23 mouse cellular contexts compared by ENCODE assay signal in the genomic region with DNA sequence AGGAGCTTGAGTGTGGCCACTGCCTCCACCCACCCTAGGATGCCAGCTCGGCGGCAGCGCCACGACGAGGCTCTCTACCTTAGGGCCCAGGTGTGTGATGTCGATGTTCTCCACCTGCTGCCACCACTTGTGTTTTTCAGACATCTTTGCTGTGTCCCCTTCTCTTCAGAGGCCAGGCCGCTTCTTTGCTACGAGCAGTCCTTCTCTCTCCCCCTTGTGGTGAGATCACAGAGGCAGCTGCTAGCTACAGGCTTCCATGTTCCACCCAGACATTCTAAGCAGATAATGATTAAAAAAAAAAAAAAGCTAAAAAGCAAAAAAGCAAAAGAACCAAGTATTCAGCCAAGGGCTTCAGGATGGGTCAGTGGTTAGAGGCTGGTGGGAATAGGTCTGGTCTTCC. TPM values are rescaled to one million over a fixed set of nuclear protein-coding genes. Genes with fewer than 3 reads are reported as not detected.
DNase-seq lines count a peak whose midpoint lies in the region; ATAC-seq and TF ChIP-seq lines count a peak whose summit lies in the region.
"Had no signal": no experiment of that assay in that cellular context is flagged by ENCODE, and none has a peak within 500 bp of the region (broad histone marks: within the 10 kb centered on the region; RNA-seq: fewer than 3 reads in every experiment).

A gene (minus strand): TSS at position 190 of the 400 bp plus-strand sequence.

- in situ Hi-C loops in CH12.LX (cut with MboI; ENCODE audit: low pct_ligation_motif_present, low pct_unique_long_range_greater_than_20kb, low sequenced_read_pairs) = loop anchor here (5.0 kb wide), 1 partner anchor 40 kb away; a partner anchor contains a TSS

- no peaks in the 10 kb centered on the region for H3K27me3 ChIP-seq in forebrain, postnatal 0 days (ENCODE audit: insufficient read depth, low read length)
- H3K27me3 ChIP-seq in forebrain, embryonic 15.5 days = no peaks in the 10 kb centered on the region
- H3K27me3 ChIP-seq in liver, postnatal 0 days (ENCODE audit: insufficient read depth, low read length) = no peaks in the 10 kb centered on the region
- H3K27me3 ChIP-seq in CH12.LX (replicated peaks) = peaks cover 29% of the 10 kb centered on the region
- H3K27me3 ChIP-seq: embryonic facial prominence, embryonic 12.5 days; limb, embryonic 15.5 days; lung, embryonic 15.5 days; neural tube, embryonic 15.5 days had no signal

- TF ChIP-seq POLR2A in CH12.LX (IDR thresholded peaks at IDR 0.05; ENCODE audit: low read depth, low read length) = no peak

- no peak for TF ChIP-seq EP300 in liver, postnatal 0 days (IDR thresholded peaks at IDR 0.05; ENCODE audit: low read depth)
- no peak for TF ChIP-seq EP300 in CH12.LX (IDR thresholded peaks at IDR 0.05; ENCODE audit: low read length)

- no peak within 1 kb of the TSS for H3K9ac ChIP-seq in forebrain, postnatal 0 days
- no peak within 1 kb of the TSS for H3K9ac ChIP-seq in forebrain, embryonic 15.5 days (replicated peaks)
- H3K9ac ChIP-seq in liver, postnatal 0 days (replicated peaks) = no peak within 1 kb of the TSS
- no peak within 1 kb of the TSS for H3K9ac ChIP-seq in CH12.LX (ENCODE audit: insufficient read depth, low read depth)
- H3K9ac ChIP-seq: embryonic facial prominence, embryonic 12.5 days; heart, embryonic 15.5 days; hindbrain, embryonic 12.5 days; limb, embryonic 15.5 days; lung, embryonic 15.5 days; neural tube, embryonic 15.5 days had no signal

- WGBS in forebrain, postnatal 0 days = 71% methylated on average over 8 of the region's 8 CpGs
- 79% methylated on average over 8 of the region's 8 CpGs for WGBS in forebrain, embryonic 15.5 days
- WGBS in liver, postnatal 0 days (ENCODE audit: insufficient replicate concordance) = 76% methylated on average over 8 of the region's 8 CpGs

- peak; percentile 50 for TF ChIP-seq CTCF in forebrain, postnatal 0 days (IDR thresholded peaks at IDR 0.05; ENCODE audit: low read depth)
- peak; percentile 34 for TF ChIP-seq CTCF in liver, postnatal 0 days (IDR thresholded peaks at IDR 0.05; ENCODE audit: low read depth)
- peak in 1 of 2 experiments; percentile 48; a peak in 2 of 4 replicates for TF ChIP-seq CTCF in CH12.LX (conservative IDR thresholded peaks at IDR 0.05 in 1 of 2, IDR thresholded peaks at IDR 0.05 in 1 of 2; ENCODE audit: low read depth in 2 of 2, low read length in 2 of 2)

- no peaks in the 10 kb centered on the region for H3K4me1 ChIP-seq in forebrain, postnatal 0 days (ENCODE audit: insufficient read depth)
- no peaks in the 10 kb centered on the region for H3K4me1 ChIP-seq in forebrain, embryonic 15.5 days
- no peaks in the 10 kb centered on the region for H3K4me1 ChIP-seq in liver, postnatal 0 days (ENCODE audit: insufficient read depth)
- no peaks in the 10 kb centered on the region; a peak in 1 of 4 replicates for H3K4me1 ChIP-seq in CH12.LX (ENCODE audit: control insufficient read depth in 1 of 2, insufficient read depth in 2 of 2)
- H3K4me1 ChIP-seq: embryonic facial prominence, embryonic 12.5 days; heart, embryonic 15.5 days; hindbrain, embryonic 12.5 days; limb, embryonic 15.5 days; lung, embryonic 15.5 days; megakaryocyte, embryonic 14.5 days; neural tube, embryonic 15.5 days had no signal

- H3K4me2 ChIP-seq in forebrain, postnatal 0 days (ENCODE audit: low read depth) = no peak within 1 kb of the TSS
- H3K4me2 ChIP-seq in forebrain, embryonic 15.5 days (replicated peaks) = no peak within 1 kb of the TSS
- no peak within 1 kb of the TSS for H3K4me2 ChIP-seq in liver, postnatal 0 days (ENCODE audit: low read depth, low read length)
- H3K4me2 ChIP-seq in CH12.LX (ENCODE audit: insufficient read depth, low read depth, poor library complexity, severe bottlenecking) = no peak within 1 kb of the TSS
- H3K4me2 ChIP-seq: embryonic facial prominence, embryonic 12.5 days; heart, embryonic 15.5 days; hindbrain, embryonic 12.5 days; limb, embryonic 15.5 days; lung, embryonic 15.5 days; neural tube, embryonic 15.5 days had no signal

- no peaks in the 10 kb centered on the region for H3K79me2 ChIP-seq in CH12.LX (replicated peaks; ENCODE audit: control insufficient read depth, extremely low read depth, insufficient read depth, poor library complexity, severe bottlenecking)

- H3K36me3 ChIP-seq in forebrain, postnatal 0 days (ENCODE audit: insufficient read depth) = no peaks in the 10 kb centered on the region
- no peaks in the 10 kb centered on the region for H3K36me3 ChIP-seq in forebrain, embryonic 15.5 days
- no peaks in the 10 kb centered on the region for H3K36me3 ChIP-seq in liver, postnatal 0 days (replicated peaks; ENCODE audit: insufficient read depth, low read length)
- no peaks in the 10 kb centered on the region for H3K36me3 ChIP-seq in CH12.LX (replicated peaks in 1 of 2; ENCODE audit: control insufficient read depth in 1 of 2, insufficient read depth in 1 of 2, low read length in 1 of 2)
- H3K36me3 ChIP-seq: embryonic facial prominence, embryonic 12.5 days; heart, embryonic 15.5 days; hindbrain, embryonic 12.5 days; limb, embryonic 15.5 days; neural tube, embryonic 15.5 days had no signal

- no peak within 1 kb of the TSS for H3K4me3 ChIP-seq in forebrain, postnatal 0 days (ENCODE audit: low read depth, low read length)
- H3K4me3 ChIP-seq in forebrain, embryonic 15.5 days = no peak within 1 kb of the TSS
- H3K4me3 ChIP-seq in liver, postnatal 0 days (ENCODE audit: low read depth, low read length) = no peak within 1 kb of the TSS
- no peak within 1 kb of the TSS for H3K4me3 ChIP-seq in CH12.LX (replicated peaks in 1 of 3; ENCODE audit: low read depth in 2 of 3, low read length in 2 of 3, poor library complexity in 1 of 3)
- H3K4me3 ChIP-seq: embryonic facial prominence, embryonic 12.5 days; heart, embryonic 15.5 days; hindbrain, embryonic 12.5 days; limb, embryonic 15.5 days; lung, embryonic 15.5 days; megakaryocyte, embryonic 14.5 days; neural tube, embryonic 15.5 days had no signal

- TF ChIP-seq RAD21 in CH12.LX (IDR thresholded peaks at IDR 0.05; ENCODE audit: low read depth, low read length) = no peak; the same call in none of the 2 replicates

- DNase-seq in forebrain, postnatal 0 days = peak; percentile 13
- DNase-seq in liver, postnatal 0 days = no peak
- no peak for DNase-seq in liver
- no peak for DNase-seq in CH12.LX (ENCODE audit: extremely low read depth)
- DNase-seq in gastrocnemius, postnatal 25 days = no peak
- no peak for DNase-seq in urinary bladder, adult 2 months (ENCODE audit: low spot score)
- DNase-seq: cerebellum, adult 11-12 months; cerebellum, postnatal 36 days; kidney, adult 2 months; spleen, adult 18-20 months had no signal

- ATAC-seq in forebrain, postnatal 0 days = no peak
- ATAC-seq in forebrain, embryonic 15.5 days (replicated peaks) = no peak
- ATAC-seq in liver, postnatal 0 days = no peak
- ATAC-seq in megakaryocyte progenitor cell, adult 5-6 weeks (replicated peaks; ENCODE audit: poor library complexity) = 0 out of 2 replicates have a peak, but pooled peaks have one; percentile 31

- H3K9me3 ChIP-seq in forebrain, postnatal 0 days (ENCODE audit: low read length) = no peaks in the 10 kb centered on the region
- no peaks in the 10 kb centered on the region for H3K9me3 ChIP-seq in forebrain, embryonic 15.5 days
- H3K9me3 ChIP-seq in liver, postnatal 0 days (ENCODE audit: low read length) = no peaks in the 10 kb centered on the region
- peaks cover 3% of the 10 kb centered on the region for H3K9me3 ChIP-seq in CH12.LX (replicated peaks; ENCODE audit: low read length)
- H3K9me3 ChIP-seq: embryonic facial prominence, embryonic 12.5 days; heart, embryonic 15.5 days; hindbrain, embryonic 12.5 days; limb, embryonic 15.5 days; lung, embryonic 15.5 days; megakaryocyte, embryonic 14.5 days; neural tube, embryonic 15.5 days had no signal

- no peak within 1 kb of the TSS for H3K27ac ChIP-seq in forebrain, postnatal 0 days (ENCODE audit: low read depth, low read length)
- H3K27ac ChIP-seq in forebrain, embryonic 15.5 days (replicated peaks) = no peak within 1 kb of the TSS
- no peak within 1 kb of the TSS for H3K27ac ChIP-seq in liver, postnatal 0 days (ENCODE audit: low read depth)
- H3K27ac ChIP-seq in CH12.LX (ENCODE audit: insufficient read depth, low read depth) = no peak within 1 kb of the TSS
- H3K27ac ChIP-seq: embryonic facial prominence, embryonic 12.5 days; heart, embryonic 15.5 days; hindbrain, embryonic 12.5 days; limb, embryonic 15.5 days; lung, embryonic 15.5 days; neural tube, embryonic 15.5 days had no signal

- dilution Hi-C loops in CH12.LX (cut with MboI; ENCODE audit: extremely low pct_ligation_motif_present, extremely low pct_unique_long_range_greater_than_20kb, low sequenced_read_pairs) = no loop called here

TF ChIP-seq in CH12.LX, 34 proteins besides CTCF, POLR2A, EP300 and RAD21:
- TF ChIP-seq SMC3 (IDR thresholded peaks at IDR 0.05; ENCODE audit: low read depth, low read length) = peak; percentile 37
- TF ChIP-seq MAFK (IDR thresholded peaks at IDR 0.05; ENCODE audit: insufficient replicate concordance, low read length) = no peak

RNA-seq across cellular contexts. Expression of the gene that starts here (rescaled TPM):
- not detected in 2 replicates for total RNA-seq in forebrain, postnatal 0 days (2014; rRNA removed)
- polyA plus RNA-seq in forebrain, postnatal 0 days (2015; fragmentation: Nextera tagmentation; extraction: Ambion mirVana) = not detected in 2 replicates
- not detected in 2 replicates for polyA plus RNA-seq in forebrain, embryonic 15.5 days (2015; fragmentation: Nextera tagmentation; extraction: Ambion mirVana)
- not detected in 2 replicates for polyA plus RNA-seq in liver, postnatal 0 days (2015; fragmentation: Nextera tagmentation; extraction: Ambion mirVana)
- not detected in 2 replicates for total RNA-seq in CH12.LX (2012; rRNA removed)
- not detected in 2 replicates for total RNA-seq in CH12.LX (2014; rRNA removed)
- not detected in 2 replicates for polyA plus RNA-seq in CH12.LX (2012; ENCODE audit: insufficient read length, low read depth)
- total RNA-seq in megakaryocyte progenitor cell, adult 5-6 weeks (2015) = not detected in 2 replicates
- not detected in 2 replicates for total RNA-seq in megakaryocyte progenitor cell, adult 5-6 weeks (2017)
- total RNA-seq in gastrocnemius, postnatal 25 days (2021) = 1 to 10 TPM; 1.2 to 1.4 TPM
- polyA plus RNA-seq in urinary bladder, adult 2 months (2012; rRNA removed) = 0.50 and 1.0 TPM in 2 replicates
- total RNA-seq: granulocyte monocyte progenitor cell, adult 5-6 weeks; layer of hippocampus, adult 18-20 months; left cerebral cortex, postnatal 10 days had no signal
- polyA plus RNA-seq: embryonic facial prominence, embryonic 12.5 days; forebrain, embryonic 11.5 days; heart, embryonic 15.5 days; hindbrain, embryonic 12.5 days; neural tube, embryonic 15.5 days had no signal

Comparison
In these comparisons a context has a peak if more than half of its experiments do, and no peak if none do; other contexts are left out.
1. Peak in DNase-seq in forebrain, postnatal 0 days; RNA of the gene not detected or under 1 TPM.
2. Peak in ATAC-seq in megakaryocyte progenitor cell, adult 5-6 weeks; RNA of the gene not detected or under 1 TPM.